Comparison of ENCODE assay signal across 7 mouse cellular contexts in genomic region chr5:35574653-35575599, GRCm38 (mm10). TPM values are rescaled to one million over a fixed set of nuclear protein-coding genes. Genes with fewer than 3 reads are reported as not detected.
DNase-seq lines count a peak whose midpoint lies in the region; ATAC-seq and TF ChIP-seq lines count a peak whose summit lies in the region.

Trmt44 (minus strand) TSS chr5:35575070.

- WGBS in intestine, postnatal 0 days, result 2% methylated on average over 56 of the region's 56 CpGs
- WGBS in midbrain, embryonic 12.5 days, result 4% methylated on average over 56 of the region's 56 CpGs
- WGBS in small intestine, adult 2 months, result 3% methylated on average over 56 of the region's 56 CpGs

- peak; percentile 91 for ATAC-seq in intestine, postnatal 0 days
- peak; percentile 98 for ATAC-seq in midbrain, embryonic 12.5 days (ENCODE audit: low FRiP score, low read depth)

- H3K9ac ChIP-seq in intestine, postnatal 0 days (ENCODE audit: low read depth, low read length), result peak within 1 kb of the TSS; percentile 90
- H3K9ac ChIP-seq in midbrain, embryonic 12.5 days (replicated peaks), result peak within 1 kb of the TSS; percentile 86

- H3K36me3 ChIP-seq in intestine, postnatal 0 days (ENCODE audit: control insufficient read depth, insufficient read depth), result peaks cover 17% of the 10 kb centered on the region
- H3K36me3 ChIP-seq in midbrain, embryonic 12.5 days, result peaks cover 33% of the 10 kb centered on the region
- H3K36me3 ChIP-seq in small intestine, adult 2 months (ENCODE audit: control insufficient read depth, insufficient read depth, low read length), result peaks cover 20% of the 10 kb centered on the region

- intact Hi-C loops in left cerebral cortex, postnatal 4 days (cut with DNase I), result no loop called here

- no peaks in the 10 kb centered on the region for H3K9me3 ChIP-seq in intestine, postnatal 0 days (ENCODE audit: control insufficient read depth)
- no peaks in the 10 kb centered on the region for H3K9me3 ChIP-seq in midbrain, embryonic 12.5 days

- H3K4me3 ChIP-seq in intestine, postnatal 0 days (ENCODE audit: low read depth, low read length), result peak within 1 kb of the TSS; percentile 93
- peak within 1 kb of the TSS; percentile 97 for H3K4me3 ChIP-seq in midbrain, embryonic 12.5 days
- peak within 1 kb of the TSS; percentile 92 for H3K4me3 ChIP-seq in small intestine, adult 2 months (ENCODE audit: low read depth, low read length)

- peak within 1 kb of the TSS; percentile 94 for H3K4me2 ChIP-seq in intestine, postnatal 0 days (replicated peaks; ENCODE audit: low read depth)
- peak within 1 kb of the TSS; percentile 93 for H3K4me2 ChIP-seq in midbrain, embryonic 12.5 days (replicated peaks)

- no peak for TF ChIP-seq CTCF in intestine, postnatal 0 days (IDR thresholded peaks at IDR 0.05; ENCODE audit: low read depth)
- TF ChIP-seq CTCF in small intestine, adult 2 months (IDR thresholded peaks at IDR 0.05; ENCODE audit: extremely low read depth, insufficient read length, insufficient replicate concordance, low read depth, low read length), result no peak

- TF ChIP-seq POLR2A in small intestine, adult 2 months (IDR thresholded peaks at IDR 0.05; ENCODE audit: low read depth, low read length), result peak; percentile 94

- 0 out of 2 replicates have a peak, but pooled peaks cover 4% of the 10 kb centered on the region for H3K27me3 ChIP-seq in intestine, postnatal 0 days (replicated peaks; ENCODE audit: control insufficient read depth, insufficient read depth, low read length)
- H3K27me3 ChIP-seq in midbrain, embryonic 12.5 days, result peaks cover 18% of the 10 kb centered on the region
- no peaks in the 10 kb centered on the region for H3K27me3 ChIP-seq in small intestine, adult 2 months (ENCODE audit: control insufficient read depth, insufficient read depth, low read length)

- H3K27ac ChIP-seq in intestine, postnatal 0 days (ENCODE audit: low read depth, low read length), result peak within 1 kb of the TSS; percentile 76
- H3K27ac ChIP-seq in midbrain, embryonic 12.5 days (replicated peaks), result peak within 1 kb of the TSS; percentile 84
- peak within 1 kb of the TSS; percentile 86 for H3K27ac ChIP-seq in small intestine, adult 2 months (ENCODE audit: insufficient read depth, low read depth, low read length)

- peak; percentile 96 for DNase-seq in adrenal gland, adult 2 months
- DNase-seq in embryo, embryonic 11.5 days (ENCODE audit: low read depth, low spot score), result peak; percentile 83
- DNase-seq in gastrocnemius, postnatal 4 days (ENCODE audit: low spot score in 2 of 2), result peak; percentile 85 to 92
- DNase-seq in left cerebral cortex, postnatal 4 days, result peak; percentile 92

- peaks cover 8% of the 10 kb centered on the region; the same call in 1 of the 2 replicates for H3K4me1 ChIP-seq in intestine, postnatal 0 days (replicated peaks; ENCODE audit: control insufficient read depth, insufficient read depth, low read length)
- H3K4me1 ChIP-seq in midbrain, embryonic 12.5 days, result peaks cover 11% of the 10 kb centered on the region
- peaks cover 16% of the 10 kb centered on the region for H3K4me1 ChIP-seq in small intestine, adult 2 months (ENCODE audit: control insufficient read depth, insufficient read depth, insufficient read length, low read length)

RNA-seq across cellular contexts. Expression of gene Trmt44, which starts in this region (rescaled TPM):
- 1 to 10 TPM; 4.0 to 6.8 TPM for total RNA-seq in adrenal gland, adult 2 months (2021)
- 4.1 and 5.4 TPM in 2 replicates for polyA plus RNA-seq in adrenal gland, adult 2 months (2012; rRNA removed)
- 1 to 10 TPM; 4.2 to 4.9 TPM for total RNA-seq in gastrocnemius, postnatal 4 days (2021)
- 3.6 and 4.6 TPM in 2 replicates for polyA plus RNA-seq in intestine, postnatal 0 days (2015; fragmentation: Nextera tagmentation; extraction: Ambion mirVana)
- 10 to 100 TPM; 10.9 to 11.9 TPM for total RNA-seq in left cerebral cortex, postnatal 4 days (2021)
- polyA plus RNA-seq in midbrain, embryonic 12.5 days (2016; fragmentation: Nextera tagmentation; extraction: Ambion mirVana), result 8.8 and 8.9 TPM in 2 replicates
- polyA plus RNA-seq in small intestine, adult 2 months (2012; rRNA removed), result 2.7 and 3.3 TPM in 2 replicates

Comparison
In these comparisons a context has a peak if more than half of its experiments do, and no peak if none do; other contexts are left out.
1. Peak in every context shown above with its lines: DNase-seq, ATAC-seq, H3K4me3 ChIP-seq and H3K27ac ChIP-seq.